Mouse (Mus musculus): ENCODE results near the gene Zmynd8. TPM values are rescaled to one million over a fixed set of nuclear protein-coding genes. Genes with fewer than 3 reads are reported as not detected.

Zmynd8 gene
- total and polyA plus RNA-seq, 3 experiments: 30.3 to 89.2 (median 41.6) TPM

DNA sequence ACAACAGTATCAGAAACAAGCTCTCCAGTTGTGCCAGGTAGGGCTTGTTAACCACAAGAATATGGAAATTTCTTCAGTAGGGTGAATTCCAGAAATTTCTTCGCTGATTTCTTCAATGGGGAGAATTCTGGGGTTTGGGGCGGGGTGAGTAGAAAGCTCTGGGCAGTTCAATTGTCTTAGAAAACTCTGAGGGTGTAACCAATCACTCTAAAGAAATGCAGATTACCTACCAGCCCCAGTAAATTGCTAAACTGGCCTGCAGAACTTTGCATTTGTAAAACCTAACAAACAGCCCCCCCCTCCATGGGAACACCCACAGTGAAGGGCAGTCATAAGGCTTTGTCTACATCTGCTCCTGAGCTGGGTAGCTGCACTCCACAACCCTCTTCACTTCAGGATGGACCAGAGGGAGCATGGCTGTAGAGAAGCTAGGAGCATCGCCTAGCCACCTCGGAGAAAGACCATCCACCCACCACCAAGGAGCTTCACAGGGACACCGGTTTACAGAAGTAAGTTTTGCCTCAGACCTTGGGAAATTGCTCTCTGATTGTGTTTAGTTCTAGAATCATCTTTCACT lies 88.8 kb downstream of the Zmynd8 start:
- no peaks in the 10 kb centered on the region for H3K4me1 ChIP-seq (ENCODE audit: control insufficient read depth in 1 of 2, insufficient read depth in 2 of 2, low read length in 2 of 2)
- H3K9me3 ChIP-seq (replicated peaks; ENCODE audit: insufficient read depth, low read length): no peaks in the 10 kb centered on the region
- H3K27me3 ChIP-seq (ENCODE audit: control insufficient read depth in 1 of 2, insufficient read depth in 2 of 2, low read length in 2 of 2): no peaks in the 10 kb centered on the region
- H3K27ac ChIP-seq (ENCODE audit: control insufficient read depth, low read depth, low read length): no peak overlapping the region
- H3K79me2 ChIP-seq (ENCODE audit: control insufficient read depth, insufficient read depth, low read length, poor library complexity): no peaks in the 10 kb centered on the region
- DNase-seq (ENCODE audit: low read depth, low spot score): no peak
- TF ChIP-seq SIN3A (IDR thresholded peaks at IDR 0.05; ENCODE audit: low read length) (no peak), ZKSCAN1 (IDR thresholded peaks at IDR 0.05; ENCODE audit: low read depth, low read length) (no peak), POLR2A (IDR thresholded peaks at IDR 0.05; ENCODE audit: control insufficient read depth in 1 of 2, insufficient read depth in 1 of 2, low read depth in 1 of 2, low read length in 2 of 2, poor library complexity in 1 of 2) (no peak), JUND (IDR thresholded peaks at IDR 0.05; ENCODE audit: low read depth, low read length) (no peak), USF1 (IDR thresholded peaks at IDR 0.05; ENCODE audit: low read depth, low read length) (no peak)
- no peak overlapping the region for H3K4me3 ChIP-seq (ENCODE audit: control insufficient read depth in 1 of 2, insufficient read depth in 1 of 2, low read depth in 2 of 2, low read length in 2 of 2)
- peaks cover 0 to 16% of the 10 kb centered on the region in 2 experiments; a peak in 2 of 4 replicates for H3K36me3 ChIP-seq (ENCODE audit: control insufficient read depth in 1 of 2, insufficient read depth in 2 of 2, low read length in 2 of 2)
- no peak overlapping the region for H3K9ac ChIP-seq (ENCODE audit: control insufficient read depth, low read depth, low read length, poor library complexity, severe bottlenecking)

DNA sequence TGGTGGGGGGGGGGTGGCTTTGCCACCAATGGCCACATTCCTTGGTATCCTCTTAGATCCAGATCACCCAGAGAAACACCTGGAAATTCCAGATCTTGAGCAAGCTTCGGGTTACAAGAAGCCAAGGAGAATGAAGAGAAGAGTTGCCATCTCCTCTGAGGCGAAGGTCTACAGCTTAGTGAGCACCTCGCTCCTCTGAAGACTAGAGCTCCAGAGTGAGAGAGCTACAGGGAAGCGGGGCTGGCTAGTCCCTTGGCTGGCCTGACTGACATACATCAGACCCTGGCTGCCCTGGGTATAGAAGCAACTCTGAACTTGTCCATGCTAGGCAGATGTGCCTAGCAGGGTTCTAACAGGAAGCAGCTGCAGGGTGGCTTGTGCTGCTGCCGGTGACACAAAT lies 89.7 kb downstream of the Zmynd8 start:
- Histone ChIP-seq H3K79me2 (ENCODE audit: control insufficient read depth, insufficient read depth, low read length, poor library complexity) (no peaks in the 10 kb centered on the region), H3K9ac (ENCODE audit: control insufficient read depth, low read depth, low read length, poor library complexity, severe bottlenecking) (no peak overlapping the region), H3K36me3 (ENCODE audit: control insufficient read depth in 1 of 2, insufficient read depth in 2 of 2, low read length in 2 of 2) (peaks cover 0 to 10% of the 10 kb centered on the region in 2 experiments; a peak in 2 of 4 replicates), H3K27me3 (ENCODE audit: control insufficient read depth in 1 of 2, insufficient read depth in 2 of 2, low read length in 2 of 2) (no peaks in the 10 kb centered on the region), H3K4me1 (ENCODE audit: control insufficient read depth in 1 of 2, insufficient read depth in 2 of 2, low read length in 2 of 2) (no peaks in the 10 kb centered on the region), H3K9me3 (replicated peaks; ENCODE audit: insufficient read depth, low read length) (no peaks in the 10 kb centered on the region), H3K27ac (ENCODE audit: control insufficient read depth, low read depth, low read length) (no peak overlapping the region), H3K4me3 (ENCODE audit: control insufficient read depth in 1 of 2, insufficient read depth in 1 of 2, low read depth in 2 of 2, low read length in 2 of 2) (no peak overlapping the region)
- TF ChIP-seq MXI1 (IDR thresholded peaks at IDR 0.05; ENCODE audit: low read depth, low read length) (no peak), SIN3A (IDR thresholded peaks at IDR 0.05; ENCODE audit: low read length) (no peak), USF2 (IDR thresholded peaks at IDR 0.05; ENCODE audit: borderline replicate concordance in 1 of 2, insufficient read depth in 1 of 2, low read depth in 1 of 2, low read length in 2 of 2) (no peak), POLR2AphosphoS5 (IDR thresholded peaks at IDR 0.05; ENCODE audit: borderline replicate concordance, low read depth, low read length) (no peak), GABPA (IDR thresholded peaks at IDR 0.05; ENCODE audit: low read depth, low read length) (no peak), TCF12 (IDR thresholded peaks at IDR 0.05; ENCODE audit: low read depth, low read length) (no peak), CHD2 (IDR thresholded peaks at IDR 0.05; ENCODE audit: low read length) (no peak), MEF2A (IDR thresholded peaks at IDR 0.05; ENCODE audit: extremely low read depth, insufficient replicate concordance, low read depth, low read length, poor library complexity, severe bottlenecking) (no peak), MAZ (IDR thresholded peaks at IDR 0.05; ENCODE audit: low read depth, low read length) (no peak), USF1 (IDR thresholded peaks at IDR 0.05; ENCODE audit: low read depth, low read length) (no peak), ZNF384 (IDR thresholded peaks at IDR 0.05; ENCODE audit: low read depth, low read length) (no peak), ETS1 (IDR thresholded peaks at IDR 0.05; ENCODE audit: low read depth, low read length) (no peak), NRF1 (IDR thresholded peaks at IDR 0.05; ENCODE audit: insufficient read depth, low read depth, low read length, poor library complexity, severe bottlenecking) (no peak), BHLHE40 (IDR thresholded peaks at IDR 0.05; ENCODE audit: borderline replicate concordance, low read depth, low read length) (no peak), ZC3H11A (IDR thresholded peaks at IDR 0.05; ENCODE audit: low read depth, low read length) (no peak), MYB (IDR thresholded peaks at IDR 0.05; ENCODE audit: low read depth, low read length) (no peak), JUND (IDR thresholded peaks at IDR 0.05; ENCODE audit: low read depth, low read length) (no peak), ELF1 (IDR thresholded peaks at IDR 0.05; ENCODE audit: low read depth, low read length) (no peak), TBP (IDR thresholded peaks at IDR 0.05; ENCODE audit: low read depth, low read length) (no peak), MYC (IDR thresholded peaks at IDR 0.05; ENCODE audit: low read depth, low read length) (no peak)
- no peak for DNase-seq (ENCODE audit: low read depth, low spot score)

Data from MEL (cell line).